Mouse (Mus musculus): ENCODE measurements around the gene Obox1. TPM values are rescaled to one million over a fixed set of nuclear protein-coding genes. Genes with fewer than 3 reads are reported as not detected.
"Not testable (repeated sequence)": the region's sequence is repeated elsewhere in the genome, so short reads cannot be mapped to it uniquely, and the experiment has no call there.

Obox1 gene
- polyA plus RNA-seq (2015; fragmentation: Nextera tagmentation; extraction: Ambion mirVana), result not detected in 2 replicates

DNA sequence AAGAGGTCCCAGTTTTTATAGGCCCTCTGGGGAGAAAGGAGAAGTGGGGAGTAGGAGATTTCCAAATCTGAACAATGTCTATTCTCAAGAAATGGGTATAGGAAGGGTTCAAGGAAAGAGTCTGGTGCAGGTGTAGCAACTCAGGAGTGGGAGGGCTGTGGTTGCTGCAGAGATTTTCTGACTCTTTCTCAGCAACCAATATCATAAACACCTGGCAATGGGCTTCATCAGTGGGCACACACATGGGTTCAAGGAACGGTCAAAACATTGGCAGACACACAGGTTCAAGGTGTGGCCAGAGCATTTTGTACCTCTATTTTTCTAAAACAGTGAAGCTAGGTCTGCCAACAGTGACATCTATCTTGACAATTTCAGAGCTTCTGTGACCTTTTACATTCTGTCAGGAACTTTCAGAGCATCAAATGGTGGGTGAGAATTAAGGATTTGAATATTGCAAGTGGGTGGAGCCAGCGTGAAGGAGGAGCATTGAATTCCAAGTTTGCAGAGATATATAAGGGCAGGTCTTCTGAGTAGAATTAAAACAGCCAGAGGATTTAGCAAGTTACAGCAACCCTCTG lies at the start of gene Obox1, which contains the start of gene Obox2:
TSS of gene Obox1 (plus strand) at position 528 of the 578 bp plus-strand sequence.
TSS of gene Obox2 (plus strand) at position 301 of the 578 bp plus-strand sequence.
- not testable (repeated sequence) for H3K27me3 ChIP-seq; H3K27ac ChIP-seq; ATAC-seq; H3K36me3 ChIP-seq; H3K4me1 ChIP-seq (replicated peaks); H3K9ac ChIP-seq (replicated peaks); H3K4me2 ChIP-seq (replicated peaks); H3K9me3 ChIP-seq; H3K4me3 ChIP-seq (replicated peaks)
- no CpG with 5 or more reads among the region's 2 CpGs for WGBS

DNA sequence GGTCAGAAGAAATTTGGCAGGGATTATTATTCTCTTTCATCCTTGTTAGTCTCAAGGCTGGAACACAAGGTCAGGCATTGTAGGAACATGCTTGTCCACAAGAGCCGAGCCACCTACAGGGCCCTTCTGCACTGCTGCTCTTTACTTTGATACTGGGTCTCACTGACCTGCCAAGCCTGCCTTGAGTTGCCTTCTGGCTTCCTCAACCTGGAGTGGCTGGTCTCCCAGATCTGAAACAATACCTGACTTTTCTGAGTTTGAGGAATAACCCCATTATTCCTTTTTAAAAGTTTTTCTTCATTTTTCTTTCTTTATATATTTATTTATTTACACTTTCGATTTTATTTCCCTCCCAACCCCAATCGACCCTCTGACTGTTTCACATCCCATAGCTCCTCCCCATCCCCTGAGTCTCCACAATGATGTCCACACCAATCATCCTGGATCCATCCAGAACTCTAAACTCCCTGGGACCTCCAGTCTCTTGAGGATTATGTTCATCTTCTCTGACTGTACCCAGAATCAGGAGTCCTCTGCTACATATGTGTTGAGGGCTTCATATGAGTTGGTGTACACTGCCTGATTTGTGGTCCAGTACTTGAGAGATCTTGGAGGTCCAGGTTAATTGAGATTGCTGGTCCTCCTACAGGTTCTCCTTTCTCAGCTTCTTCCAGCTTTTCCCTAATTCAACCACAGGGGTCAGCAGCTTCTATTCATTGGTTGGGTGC lies 10.6 kb downstream of the Obox1 start:
- H3K27ac ChIP-seq; H3K4me1 ChIP-seq (replicated peaks); ATAC-seq; H3K4me2 ChIP-seq (replicated peaks); H3K27me3 ChIP-seq; H3K36me3 ChIP-seq; H3K9ac ChIP-seq (replicated peaks); H3K4me3 ChIP-seq (replicated peaks): not testable (repeated sequence)
- WGBS, result 63% methylated on average over 3 of the region's 3 CpGs
- H3K9me3 ChIP-seq, result peaks cover 23% of the 10 kb centered on the region

DNA sequence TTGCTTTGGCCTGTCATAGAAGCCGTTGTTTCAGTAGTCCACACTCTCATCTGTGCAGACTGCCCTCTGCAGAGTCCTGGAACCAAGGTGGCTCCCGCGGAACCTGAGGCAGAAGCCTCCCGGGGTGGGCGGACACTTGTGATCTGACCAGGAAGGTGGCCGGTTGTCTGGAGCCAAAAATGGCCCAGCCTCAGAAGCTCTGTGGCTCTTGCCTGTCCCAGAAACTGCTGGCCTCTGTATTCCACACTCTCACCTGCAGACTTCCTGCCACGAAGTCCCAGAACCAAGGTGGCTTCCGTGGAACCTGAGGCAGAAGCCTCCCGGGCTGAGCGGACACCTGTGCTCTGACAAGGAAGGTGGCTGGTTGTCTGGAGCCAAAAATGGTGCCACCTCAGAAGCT lies 18.1 kb downstream of the Obox1 start:
- not testable (repeated sequence) for H3K4me1 ChIP-seq (replicated peaks); H3K27ac ChIP-seq; H3K27me3 ChIP-seq; H3K9me3 ChIP-seq; H3K4me3 ChIP-seq (replicated peaks); H3K36me3 ChIP-seq; ATAC-seq; H3K9ac ChIP-seq (replicated peaks); H3K4me2 ChIP-seq (replicated peaks)
- WGBS, result 89% methylated on average over 10 of the region's 10 CpGs

DNA sequence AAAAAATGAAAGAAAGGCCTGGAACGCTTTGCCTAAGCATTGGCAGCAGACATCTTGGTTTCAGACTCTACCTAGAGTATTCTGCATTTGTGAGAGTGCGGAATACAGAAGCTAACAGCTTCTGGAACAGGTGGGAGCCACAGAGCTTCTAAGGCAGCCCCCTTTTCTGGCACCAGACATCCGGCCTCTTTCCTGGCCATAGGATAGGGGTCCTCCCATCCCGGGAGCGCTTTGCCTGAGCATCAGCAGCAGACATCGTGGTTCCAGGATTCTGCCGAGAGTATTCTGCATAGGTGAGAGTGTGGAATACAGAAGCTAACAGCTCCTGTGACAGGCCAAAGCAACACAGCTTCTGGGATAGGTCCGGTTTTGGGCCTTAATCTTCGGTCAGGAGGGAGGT lies 29.3 kb downstream of the Obox1 start:
- H3K4me3 ChIP-seq (replicated peaks); H3K36me3 ChIP-seq; H3K4me2 ChIP-seq (replicated peaks); H3K27ac ChIP-seq; H3K9ac ChIP-seq (replicated peaks); ATAC-seq; H3K4me1 ChIP-seq (replicated peaks); H3K27me3 ChIP-seq: not testable (repeated sequence)
- H3K9me3 ChIP-seq, result peaks cover 16% of the 10 kb centered on the region
- WGBS, result 87% methylated on average over 9 of the region's 9 CpGs

DNA sequence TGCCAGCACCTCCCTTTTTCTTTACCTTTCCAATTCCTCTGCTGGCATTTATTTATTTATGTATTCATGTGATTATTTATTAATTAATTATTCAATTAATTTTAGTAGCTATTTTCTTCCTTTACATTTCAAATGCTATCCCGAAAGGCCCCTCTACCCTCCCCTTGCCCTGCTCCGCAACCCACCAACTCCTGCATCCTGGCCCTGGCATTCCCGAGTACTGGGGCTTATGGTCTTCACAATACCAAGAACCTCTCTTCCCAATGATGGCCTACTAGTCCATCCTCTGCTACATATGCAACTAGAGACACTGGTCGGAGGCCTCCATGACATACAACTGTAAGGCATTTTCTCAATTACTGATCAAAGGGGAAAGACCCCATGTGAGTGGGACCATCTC lies 36.8 kb downstream of the Obox1 start:
- H3K4me3 ChIP-seq (replicated peaks); H3K36me3 ChIP-seq; H3K9ac ChIP-seq (replicated peaks); H3K27ac ChIP-seq; H3K4me2 ChIP-seq (replicated peaks); ATAC-seq; H3K27me3 ChIP-seq; H3K4me1 ChIP-seq (replicated peaks); H3K9me3 ChIP-seq: not testable (repeated sequence)
- WGBS, result 86% methylated on average over 3 of the region's 4 CpGs

DNA sequence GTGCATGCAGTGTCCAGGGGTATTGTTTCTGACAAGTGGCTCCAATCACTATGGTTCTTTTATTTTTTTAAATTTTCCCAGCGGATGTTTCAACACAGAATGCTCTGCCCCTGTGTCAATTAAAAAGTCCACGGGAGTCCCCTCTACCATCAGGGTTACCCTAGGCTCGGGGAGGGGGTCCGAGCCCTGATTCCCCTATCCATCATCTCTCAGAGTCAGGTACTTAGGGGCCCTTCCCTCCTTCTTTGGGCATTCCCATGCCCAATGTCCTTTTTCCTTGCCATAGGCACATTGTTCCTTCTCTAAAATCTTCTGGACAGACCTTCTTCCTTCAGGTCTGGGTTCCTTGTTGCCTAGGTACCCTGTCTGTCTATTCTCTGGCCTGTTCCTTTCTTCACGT lies 120.7 kb downstream of the Obox1 start:
- not testable (repeated sequence) for ATAC-seq; H3K9ac ChIP-seq (replicated peaks); H3K27ac ChIP-seq; H3K36me3 ChIP-seq; H3K9me3 ChIP-seq; H3K4me2 ChIP-seq (replicated peaks); H3K4me1 ChIP-seq (replicated peaks); H3K27me3 ChIP-seq; H3K4me3 ChIP-seq (replicated peaks)
- WGBS, result 80% methylated on average over 5 of the region's 5 CpGs

Other genes with a start within 250 kb of the Obox1 start
- not detected in 2 replicates for gene Obox2, start 227 bp upstream of the Obox1 start, polyA plus RNA-seq (2015; fragmentation: Nextera tagmentation; extraction: Ambion mirVana)

All from midbrain, embryonic 13.5 days (tissue).